Mouse (Mus musculus) layer of hippocampus, adult 2 months (tissue): ENCODE results near the gene Cenph. TPM values are rescaled to one million over a fixed set of nuclear protein-coding genes. Genes with fewer than 3 reads are reported as not detected.
"Not testable (repeated sequence)": the region's sequence is repeated elsewhere in the genome, so short reads cannot be mapped to it uniquely, and the experiment has no call there.

Experiments used
- DNase-seq, 2 experiments: peaks; one replicate each; pipeline ENCODE4 v3.0.0; 2022; ENCODE audit warnings: low spot score in 2 of 2
- H3K27ac ChIP-seq: fragments of 200-600 bp; 2 replicates; pipeline ENCODE4 v1.8.1; 2022
- H3K4me3 ChIP-seq: fragments of 200-600 bp; 2 replicates; pipeline ENCODE4 v1.8.1; 2022; ENCODE audit warnings: mild to moderate bottlenecking
- CTCF ChIP-seq: fragments of 200-600 bp; conservative IDR thresholded peaks from 2 replicates; pipeline ENCODE4 v1.8.1; 2022; ENCODE audit warnings: antibody characterized with exemption, mild to moderate bottlenecking, moderate library complexity
- long read RNA-seq, 2 experiments: library from polyadenylated mRNA; stranded (forward); transcript quantifications; one replicate each; pipeline ENCODE4 v2.0.0; 2021; ENCODE audit warnings: borderline mapping rate in 2 of 2
- total RNA-seq, 2 experiments: library from RNA; stranded (reverse); gene quantifications; 2 replicates each; pipeline ENCODE4 v1.2.3; 2021

The Cenph gene
- under 1 TPM in 1 of 2 experiments, not detected in 1; 0.38 TPM for total RNA-seq
- long read RNA-seq, experiment 1, partial matches to known transcripts = 1 of 1 reads
- long read RNA-seq, experiment 1, other reads (novel, unspliced or antisense) = 0 of 1 reads
- long read RNA-seq, experiment 2, partial matches to known transcripts = 1 of 1 reads
- long read RNA-seq, experiment 2, other reads (novel, unspliced or antisense) = 0 of 1 reads

DNA sequence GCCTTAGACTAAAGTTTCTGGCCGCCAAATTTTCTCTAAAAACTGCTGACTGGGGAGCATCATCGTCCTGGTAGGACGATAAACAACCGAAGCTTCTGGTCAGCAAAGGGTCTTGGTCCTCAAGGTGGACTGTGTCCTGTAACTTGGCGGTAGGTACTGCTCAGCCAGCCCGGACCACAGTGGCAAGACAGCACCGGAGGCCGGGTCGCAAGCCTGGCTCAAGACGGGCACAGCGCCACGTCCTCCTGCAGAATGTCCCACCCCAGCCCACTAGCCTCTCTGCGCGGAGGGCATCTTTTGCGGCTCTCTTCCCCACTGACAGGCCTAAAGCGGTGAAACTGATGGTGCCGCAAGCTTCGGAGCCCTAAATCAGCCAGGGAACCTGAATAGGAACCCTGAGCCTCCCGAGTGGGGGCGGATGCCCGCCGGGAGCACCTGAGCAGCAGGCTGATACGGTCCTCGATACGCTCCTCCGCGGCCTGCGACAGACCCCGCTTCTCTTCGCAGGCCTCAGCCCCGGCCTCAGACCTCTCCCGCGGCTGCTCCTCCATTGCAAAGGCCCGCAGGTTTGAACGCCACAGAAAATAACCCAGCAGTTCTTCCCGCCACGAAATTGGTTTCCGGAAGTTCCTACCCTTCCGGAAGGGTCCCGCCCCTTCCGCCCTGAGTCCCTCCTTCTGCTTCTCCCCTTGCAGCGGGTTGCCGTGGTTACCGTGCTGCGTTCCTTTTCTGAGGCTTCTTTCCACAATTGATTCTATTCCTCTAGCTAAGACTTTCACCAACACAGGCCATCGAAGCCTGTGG lies at the start of gene Cenph:
Gene Cenph (minus strand): TSS at position 648 of the 804 bp plus-strand sequence.
- peak; percentile 79 to 82 for DNase-seq
- H3K4me3 ChIP-seq = peak within 1 kb of the TSS; percentile 61
- no peak for TF ChIP-seq CTCF
- H3K27ac ChIP-seq = peak within 1 kb of the TSS; percentile 61; the same call in 1 of the 2 replicates

DNA sequence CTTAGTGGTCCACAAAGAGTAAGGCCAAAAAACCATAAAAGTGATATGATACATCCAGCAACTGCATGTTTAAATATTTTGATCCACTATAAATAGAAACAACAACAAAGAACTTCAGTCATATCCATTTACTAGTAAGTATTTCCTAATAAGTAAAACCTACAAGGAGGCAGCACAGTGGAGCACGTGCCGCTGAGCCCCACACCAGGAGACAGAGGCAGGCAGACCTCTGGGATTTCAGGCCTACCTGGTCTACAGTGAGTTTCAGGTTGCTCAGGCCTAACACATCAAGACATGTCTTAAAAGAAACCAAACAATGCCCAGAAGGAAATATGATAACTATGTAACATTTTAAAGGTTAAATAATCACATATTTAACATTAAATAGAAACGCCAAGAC lies 49.2 kb upstream of the Cenph start:
- Histone ChIP-seq H3K27ac (no peak overlapping the region), H3K4me3 (no peak overlapping the region)
- DNase-seq = no peak
- TF ChIP-seq CTCF = no peak

DNA sequence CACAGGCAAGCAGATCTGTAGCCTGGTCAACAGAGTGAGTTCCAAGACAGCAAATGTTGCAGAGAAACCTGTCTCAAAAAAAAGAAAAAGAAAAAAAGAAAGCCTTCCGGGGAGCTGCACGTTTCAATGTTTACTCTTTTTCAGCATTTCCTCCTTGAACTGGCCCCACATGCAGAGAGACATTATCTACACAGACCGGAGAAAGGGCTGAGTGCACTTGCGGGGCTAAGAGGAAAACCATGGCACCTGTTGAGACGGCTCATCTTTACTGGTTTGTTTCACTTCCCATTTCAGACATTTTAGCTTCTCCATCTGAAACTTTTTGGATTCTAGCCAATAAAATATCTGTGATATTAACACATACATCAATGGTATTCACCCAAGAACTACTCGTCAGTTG lies 48.6 kb upstream of the Cenph start:
- no peak for DNase-seq
- Histone ChIP-seq H3K4me3 (no peak overlapping the region), H3K27ac (no peak overlapping the region)
- no peak for TF ChIP-seq CTCF

DNA sequence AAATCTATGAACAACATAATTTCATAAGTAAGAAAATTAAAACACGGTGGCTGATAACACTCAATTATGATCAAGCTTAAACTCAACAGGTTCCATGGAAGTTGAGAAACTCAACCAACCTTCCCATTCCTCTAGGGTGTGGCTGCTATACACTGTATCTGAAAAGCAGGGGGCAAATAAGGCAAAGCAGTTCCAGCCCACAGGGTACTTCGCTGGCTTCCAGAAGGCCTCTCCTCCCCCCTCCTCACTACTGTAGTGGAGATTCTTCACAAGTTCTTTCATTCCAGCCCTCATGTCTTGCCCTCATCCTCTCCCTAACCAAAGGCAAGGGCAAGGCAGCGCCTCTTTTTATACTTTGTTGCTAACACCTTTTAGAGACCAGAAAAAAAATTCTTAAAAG lies 48.2 kb upstream of the Cenph start:
- no peak overlapping the region for H3K4me3 ChIP-seq
- TF ChIP-seq CTCF = no peak
- H3K27ac ChIP-seq = no peak overlapping the region
- no peak for DNase-seq

GRCm38 (mm10) chr13:100814451-100814850 lies 38.8 kb upstream of the Cenph start:
- no peak overlapping the region for H3K27ac ChIP-seq
- no peak for DNase-seq
- no peak for TF ChIP-seq CTCF
- no peak overlapping the region for H3K4me3 ChIP-seq

DNA sequence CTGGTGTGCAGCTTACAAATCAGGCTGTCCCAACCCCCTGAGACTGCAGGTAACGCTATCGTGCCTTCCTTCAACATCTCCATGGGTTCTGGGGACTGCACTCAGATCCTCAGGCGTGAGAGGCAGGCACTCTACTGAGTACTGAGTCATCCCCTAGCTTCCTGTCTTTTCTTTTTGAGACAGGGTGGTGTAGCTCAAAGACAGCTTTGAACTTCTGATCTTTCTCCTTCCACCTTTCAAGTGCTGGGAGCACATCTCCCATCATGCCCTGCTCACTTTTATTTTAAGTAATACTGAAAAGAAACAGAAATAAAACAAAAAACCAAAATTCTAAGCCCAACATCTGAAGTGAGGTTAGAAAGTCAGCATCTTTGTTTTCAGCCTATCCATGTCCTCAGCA lies 30.1 kb upstream of the Cenph start:
- H3K4me3 ChIP-seq = no peak overlapping the region
- DNase-seq = no peak
- no peak for TF ChIP-seq CTCF
- H3K27ac ChIP-seq = no peak overlapping the region

GRCm38 (mm10) chr13:100797171-100797570 lies 21.5 kb upstream of the Cenph start:
- Histone ChIP-seq H3K27ac (no peak overlapping the region), H3K4me3 (no peak overlapping the region)
- no peak for DNase-seq
- TF ChIP-seq CTCF = no peak

GRCm38 (mm10) chr13:100789083-100789482 lies 13.4 kb upstream of the Cenph start:
- no peak for DNase-seq
- no peak overlapping the region for H3K4me3 ChIP-seq
- no peak overlapping the region for H3K27ac ChIP-seq
- TF ChIP-seq CTCF = no peak

- H3K4me3 ChIP-seq, H3K27ac ChIP-seq, DNase-seq: not testable (repeated sequence)
These were observed 12.4 kb upstream of the Cenph start for GRCm38 (mm10) chr13:100788057-100788456.

DNA sequence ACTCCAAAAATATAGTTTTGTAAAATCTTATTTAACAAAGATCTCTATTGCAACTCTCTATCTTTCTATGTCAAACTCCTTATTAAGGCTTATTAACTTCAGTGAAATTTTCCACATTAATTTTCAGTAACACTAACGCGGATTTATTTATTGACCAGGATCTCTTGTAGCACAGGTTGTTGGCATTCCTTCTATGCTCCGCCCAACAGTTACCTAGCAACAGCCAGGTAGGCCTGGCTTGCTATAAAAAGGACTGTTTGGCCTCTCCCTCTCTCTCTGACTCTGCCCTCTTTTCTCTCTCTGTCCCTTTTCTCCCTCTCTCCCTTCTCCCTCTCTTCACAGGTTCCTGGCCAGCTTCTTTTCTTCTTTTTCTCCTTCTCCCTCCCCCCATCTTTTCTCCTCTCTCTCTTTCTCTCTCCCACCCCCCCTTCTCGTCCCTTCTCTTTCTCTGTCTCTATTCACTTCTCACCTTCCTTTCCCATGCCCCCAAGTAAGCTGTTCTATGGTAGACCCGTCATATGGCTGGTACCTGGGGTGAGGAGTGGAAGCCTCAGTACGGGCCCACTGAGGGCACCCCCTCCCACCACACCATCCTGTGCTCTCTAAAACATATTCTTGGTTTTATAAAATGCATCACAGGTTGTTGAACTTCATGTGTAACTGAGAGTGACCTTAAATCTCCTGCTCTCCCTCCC lies 11.8 kb upstream of the Cenph start:
- DNase-seq = no peak
- Histone ChIP-seq H3K27ac (no peak overlapping the region), H3K4me3 (no peak overlapping the region)
- TF ChIP-seq CTCF = no peak

- peak; percentile 88 to 89 for DNase-seq
- Histone ChIP-seq H3K4me3 (peak within 1 kb of the TSS; percentile 75), H3K27ac (0 out of 2 replicates have a peak within 1 kb of the TSS, but pooled peaks have one; percentile 28)
- peak; percentile 42 for TF ChIP-seq CTCF
These were observed 10.7 kb upstream of the Cenph start, which contains the start of gene Ccnb1 for GRCm38 (mm10) chr13:100786414-100786867. Gene Ccnb1 (minus strand): TSS chr13:100786570.

GRCm38 (mm10) chr13:100785806-100786413 lies 10.2 kb upstream of the Cenph start:
- H3K27ac ChIP-seq = no peak overlapping the region
- H3K4me3 ChIP-seq = peak overlapping the region; percentile 75
- TF ChIP-seq CTCF = no peak
- DNase-seq = no peak

GRCm38 (mm10) chr13:100777491-100777890 lies 1.8 kb upstream of the Cenph start:
- Histone ChIP-seq H3K27ac (no peak overlapping the region), H3K4me3 (no peak overlapping the region)
- no peak for DNase-seq
- TF ChIP-seq CTCF = no peak
